Mouse (Mus musculus): ENCODE data around the gene Usp51. TPM values are rescaled to one million over a fixed set of nuclear protein-coding genes. Genes with fewer than 3 reads are reported as not detected.
"Not testable (repeated sequence)": the region's sequence is repeated elsewhere in the genome, so short reads cannot be mapped to it uniquely, and the experiment has no call there.

Usp51 gene
- polyA plus RNA-seq, 1 experiment from 2014 or later = 1.8 TPM

DNA sequence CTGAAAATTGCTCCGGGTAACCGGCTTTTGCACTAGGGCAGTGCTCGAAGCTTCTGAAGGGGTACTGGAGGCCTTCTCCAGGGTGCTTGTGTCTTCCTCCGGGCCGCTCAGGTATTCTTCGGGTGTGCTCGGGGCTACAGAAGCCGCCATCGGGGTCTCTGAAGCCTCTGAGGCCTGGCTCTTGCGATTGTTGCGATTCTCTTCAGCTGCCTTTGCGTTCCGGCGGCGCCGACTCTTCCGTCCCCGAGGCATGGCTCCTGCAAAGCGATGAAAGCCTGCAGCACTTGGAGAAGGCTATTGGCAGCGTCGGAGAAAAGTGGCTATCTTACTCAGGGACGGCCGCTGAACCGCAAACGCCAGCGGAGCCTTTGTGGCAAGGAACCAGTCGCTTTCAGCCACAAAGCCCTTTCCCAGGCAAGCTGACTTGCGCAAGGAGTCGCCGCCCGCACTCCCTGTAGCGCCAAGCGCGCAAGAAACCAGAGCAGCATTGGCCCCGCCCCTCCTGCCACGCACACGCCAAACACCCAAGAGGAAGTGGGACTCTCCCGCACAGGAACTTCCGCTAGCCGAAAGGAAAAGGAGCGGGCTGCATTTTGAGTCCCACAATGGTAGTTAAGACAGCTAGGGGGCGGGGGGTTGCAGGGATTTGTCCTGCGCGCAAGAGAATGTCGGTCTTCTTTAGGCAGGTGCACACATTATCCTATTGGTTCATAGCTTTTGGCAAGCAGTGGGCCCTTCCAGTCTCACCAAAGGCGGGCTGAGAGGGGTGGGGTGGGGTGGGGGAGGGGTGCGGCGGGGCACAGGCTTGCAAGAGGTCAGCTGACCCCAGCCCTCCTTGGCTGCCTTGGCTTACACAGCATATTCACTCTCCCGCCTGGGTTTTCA is 31.1 kb downstream of the Usp51 start, which contains the start of gene Mageh1:
Mageh1 (minus strand) TSS at position 489 of the 885 bp plus-strand sequence.
- 16% methylated on average over 49 of the region's 49 CpGs for WGBS
- Histone ChIP-seq H3K9me3 (no peaks in the 10 kb centered on the region), H3K4me1 (no peaks in the 10 kb centered on the region), H3K27me3 (ENCODE audit: insufficient read depth, poor library complexity, severe bottlenecking) (peaks cover 13% of the 10 kb centered on the region), H3K4me3 (peak within 1 kb of the TSS; percentile 64), H3K36me3 (no peaks in the 10 kb centered on the region), H3K27ac (peak within 1 kb of the TSS; percentile 86)
- peak; percentile 90 for DNase-seq (ENCODE audit: low spot score)

DNA sequence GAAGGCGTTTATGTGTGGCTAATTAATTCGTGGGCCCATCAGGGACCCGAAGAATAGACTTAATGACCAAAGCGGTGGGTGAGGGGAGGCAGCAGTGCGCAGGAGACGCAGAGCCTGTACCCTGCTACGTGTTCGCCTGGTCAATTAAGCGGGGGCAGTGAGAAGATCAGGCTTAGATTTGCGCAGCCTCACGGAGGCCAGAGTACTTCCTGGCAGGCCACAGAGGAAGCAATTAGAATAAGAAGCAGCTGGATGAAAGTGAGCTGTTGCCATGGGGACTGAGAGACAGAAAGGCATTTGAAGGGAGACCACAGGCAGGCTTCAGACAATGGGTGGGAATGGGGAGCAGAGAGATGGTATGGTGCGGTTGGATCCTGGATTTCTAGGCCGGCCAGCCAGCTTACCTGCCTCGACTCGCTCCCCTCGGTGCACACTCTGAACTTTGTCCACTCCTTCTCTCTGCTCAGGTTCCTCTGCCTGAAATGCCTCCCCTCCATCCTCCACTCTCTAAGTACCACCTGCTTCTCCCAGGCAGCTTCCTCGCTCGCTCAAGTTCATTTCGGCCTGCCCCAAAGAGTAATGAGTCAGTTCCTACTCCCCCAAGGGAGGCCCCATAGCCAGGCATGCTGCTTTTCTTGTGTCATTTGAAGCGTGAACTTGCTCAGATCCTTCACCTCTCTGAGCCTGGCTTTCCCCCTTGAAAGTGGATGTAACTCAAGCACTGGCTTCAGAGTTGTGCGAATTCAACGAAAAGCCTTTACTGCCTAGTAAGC is 31.9 kb downstream of the Usp51 start:
- H3K27me3 ChIP-seq (ENCODE audit: insufficient read depth, poor library complexity, severe bottlenecking) = peaks cover 16% of the 10 kb centered on the region
- not testable (repeated sequence) for H3K27ac ChIP-seq; H3K9me3 ChIP-seq; H3K36me3 ChIP-seq; H3K4me1 ChIP-seq; DNase-seq (ENCODE audit: low spot score)
- 12% methylated on average over 8 of the region's 22 CpGs for WGBS
- H3K4me3 ChIP-seq = peak overlapping the region; percentile 64

Other genes with a start within 250 kb of the Usp51 start
- 7.0 TPM in 2 replicates for gene Shroom2, start 237.0 kb upstream of the Usp51 start, polyA plus RNA-seq (2016; fragmentation: Nextera tagmentation; extraction: Ambion mirVana)
- gene Gpr143, start 224.5 kb upstream of the Usp51 start, polyA plus RNA-seq (2016; fragmentation: Nextera tagmentation; extraction: Ambion mirVana) = 0.28 TPM in 1 of 2 replicates, not detected in the other
- 23.3 and 30.3 TPM in 2 replicates for gene Mageh1, start 31.1 kb downstream of the Usp51 start, polyA plus RNA-seq (2016; fragmentation: Nextera tagmentation; extraction: Ambion mirVana)
- not detected in 2 replicates for gene Foxr2, start 112.3 kb downstream of the Usp51 start, polyA plus RNA-seq (2016; fragmentation: Nextera tagmentation; extraction: Ambion mirVana)
- gene Rragb, start 133.5 kb downstream of the Usp51 start, polyA plus RNA-seq (2016; fragmentation: Nextera tagmentation; extraction: Ambion mirVana) = 1.7 and 2.3 TPM in 2 replicates
- gene Klf8, start 231.0 kb downstream of the Usp51 start, polyA plus RNA-seq (2016; fragmentation: Nextera tagmentation; extraction: Ambion mirVana) = 1.5 and 2.0 TPM in 2 replicates

All from heart, embryonic 10.5 days (tissue).